Mouse (Mus musculus): ENCODE data around the gene Tmem81. TPM values are rescaled to one million over a fixed set of nuclear protein-coding genes. Genes with fewer than 3 reads are reported as not detected.

The Tmem81 gene
- total and polyA plus RNA-seq, 3 experiments: 0.95 to 16.4 (median 9.9) TPM

DNA sequence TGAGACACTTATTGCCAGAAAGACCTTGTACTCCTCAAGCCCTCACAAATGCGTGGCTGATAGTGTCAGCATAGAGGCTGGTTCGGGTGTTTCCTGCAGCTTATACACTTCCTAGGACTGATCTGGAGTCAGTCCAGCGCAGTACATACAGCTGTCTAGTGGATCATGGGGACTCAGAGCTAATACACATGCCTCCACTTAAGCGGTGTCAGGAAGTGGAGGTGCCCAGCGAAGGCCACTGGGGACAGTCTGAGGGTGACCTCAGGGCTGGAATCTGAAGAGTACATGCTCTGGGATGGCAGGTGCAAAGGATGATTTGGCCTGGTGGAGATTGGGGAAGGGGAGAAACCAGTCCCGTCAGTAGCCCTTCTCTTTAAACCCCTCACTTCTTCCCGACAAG lies 34.7 kb downstream of the Tmem81 start:
- Histone ChIP-seq H3K4me1 (ENCODE audit: insufficient read depth, low read depth, low read length) (no peaks in the 10 kb centered on the region), H3K4me3 (ENCODE audit: low read depth, low read length) (no peak overlapping the region), H3K9me3 (replicated peaks) (no peaks in the 10 kb centered on the region), H3K36me3 (replicated peaks) (no peaks in the 10 kb centered on the region), H3K27me3 (ENCODE audit: insufficient read depth, low read length) (peaks cover 66% of the 10 kb centered on the region)
- ATAC-seq (ENCODE audit: extremely low read depth, insufficient number of reproducible peaks, low FRiP score, poor library complexity, severe bottlenecking) (no peak), DNase-seq (ENCODE audit: low spot score) (no peak)
- TF ChIP-seq GATA1 (IDR thresholded peaks at IDR 0.05; ENCODE audit: borderline replicate concordance, low read length) (no peak), TAL1 (conservative IDR thresholded peaks at IDR 0.05; ENCODE audit: low read depth, low read length) (no peak), CTCF (IDR thresholded peaks at IDR 0.05; ENCODE audit: low read depth, low read length) (no peak), GATA2 (IDR thresholded peaks at IDR 0.05; ENCODE audit: borderline replicate concordance, low read depth, low read length) (no peak), POLR2AphosphoS5 (IDR thresholded peaks at IDR 0.05; ENCODE audit: insufficient replicate concordance, low read depth, low read length) (no peak)

DNA sequence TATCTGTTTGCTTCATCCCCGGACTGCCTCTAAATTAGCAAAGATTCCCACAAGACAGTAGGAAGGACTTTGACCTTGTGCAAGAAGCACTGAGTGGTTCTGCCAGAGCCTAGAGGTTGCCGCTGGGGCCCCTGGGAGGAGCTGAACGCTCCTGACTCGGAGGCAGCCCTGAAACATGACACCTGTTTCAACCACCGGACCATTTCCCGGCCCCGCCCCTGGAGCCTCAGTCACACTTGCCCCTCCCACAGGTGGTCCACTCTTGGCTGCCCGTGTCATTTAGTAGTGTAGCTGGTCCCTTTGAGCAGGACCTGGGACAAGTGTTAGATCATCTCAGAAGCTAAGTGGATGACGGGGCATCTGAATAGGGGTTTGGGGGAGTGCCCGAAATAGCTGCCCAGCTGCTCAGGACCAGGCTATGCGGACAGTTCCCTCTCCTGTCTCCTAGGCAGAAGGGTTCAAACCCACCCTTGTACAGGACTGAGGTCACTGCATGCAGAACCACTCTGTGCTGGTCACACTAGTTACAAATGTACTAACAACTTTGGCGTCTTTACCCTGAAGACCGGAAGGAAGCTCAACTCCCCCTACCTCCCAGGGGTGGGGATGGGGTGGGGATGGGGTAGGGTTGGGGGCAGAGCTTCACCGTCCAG lies 35.3 kb downstream of the Tmem81 start:
- no peak for TF ChIP-seq GATA1 (IDR thresholded peaks at IDR 0.05; ENCODE audit: borderline replicate concordance, low read length)
- no peak for TF ChIP-seq POLR2AphosphoS5 (IDR thresholded peaks at IDR 0.05; ENCODE audit: insufficient replicate concordance, low read depth, low read length)
- TF ChIP-seq CTCF (IDR thresholded peaks at IDR 0.05; ENCODE audit: low read depth, low read length): no peak
- no peak for TF ChIP-seq GATA2 (IDR thresholded peaks at IDR 0.05; ENCODE audit: borderline replicate concordance, low read depth, low read length)
- TF ChIP-seq TAL1 (conservative IDR thresholded peaks at IDR 0.05; ENCODE audit: low read depth, low read length): no peak
- Histone ChIP-seq H3K4me1 (ENCODE audit: insufficient read depth, low read depth, low read length) (no peaks in the 10 kb centered on the region), H3K4me3 (ENCODE audit: low read depth, low read length) (no peak overlapping the region), H3K9me3 (replicated peaks) (no peaks in the 10 kb centered on the region), H3K36me3 (replicated peaks) (no peaks in the 10 kb centered on the region), H3K27me3 (ENCODE audit: insufficient read depth, low read length) (peaks cover 67% of the 10 kb centered on the region)
- ATAC-seq (ENCODE audit: extremely low read depth, insufficient number of reproducible peaks, low FRiP score, poor library complexity, severe bottlenecking) (no peak), DNase-seq (ENCODE audit: low spot score) (no peak)

DNA sequence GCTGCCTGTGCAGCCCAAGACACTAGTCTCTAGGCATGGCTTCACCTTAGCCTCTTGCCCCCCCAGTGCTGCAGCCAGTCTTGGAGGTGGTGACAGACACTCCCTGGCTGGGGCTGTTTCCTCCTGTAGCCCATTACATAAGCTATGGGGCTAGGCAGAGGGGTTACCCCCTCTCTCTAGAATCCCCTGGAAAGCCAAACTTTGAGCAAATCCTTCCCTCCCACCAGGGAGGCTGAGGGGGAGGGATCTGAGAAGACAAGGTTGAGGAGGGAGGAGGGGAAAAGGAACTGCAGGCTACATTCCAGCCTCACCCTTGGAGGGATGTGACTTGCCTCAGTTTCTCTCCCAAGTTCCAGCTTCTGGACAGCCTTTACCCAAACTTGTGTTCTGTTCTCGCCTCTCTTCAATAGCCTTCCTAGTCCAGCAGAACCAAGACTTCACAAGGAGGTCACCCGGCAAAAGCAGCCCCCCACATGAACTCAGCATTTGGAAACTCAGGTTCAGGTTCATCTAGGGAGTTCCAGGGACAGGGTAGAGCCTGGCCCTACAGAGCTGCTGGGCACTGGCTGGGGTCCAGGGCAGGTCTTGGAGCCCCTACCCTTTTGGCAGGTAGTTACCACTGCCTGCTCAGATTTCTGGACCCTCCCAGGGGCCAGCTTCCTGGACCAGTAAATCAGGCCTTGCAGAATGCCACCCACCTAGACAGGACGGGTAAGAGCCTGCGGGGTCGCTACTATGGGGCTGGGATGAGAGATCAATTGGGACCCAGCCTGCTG lies 36.0 kb downstream of the Tmem81 start:
- ATAC-seq (ENCODE audit: extremely low read depth, insufficient number of reproducible peaks, low FRiP score, poor library complexity, severe bottlenecking) (no peak), DNase-seq (ENCODE audit: low spot score) (no peak)
- Histone ChIP-seq H3K4me1 (ENCODE audit: insufficient read depth, low read depth, low read length) (no peaks in the 10 kb centered on the region), H3K36me3 (replicated peaks) (no peaks in the 10 kb centered on the region), H3K9me3 (replicated peaks) (no peaks in the 10 kb centered on the region), H3K4me3 (ENCODE audit: low read depth, low read length) (no peak overlapping the region), H3K27me3 (ENCODE audit: insufficient read depth, low read length) (peaks cover 67% of the 10 kb centered on the region)
- no peak for TF ChIP-seq TAL1 (conservative IDR thresholded peaks at IDR 0.05; ENCODE audit: low read depth, low read length)
- TF ChIP-seq CTCF (IDR thresholded peaks at IDR 0.05; ENCODE audit: low read depth, low read length): no peak
- no peak for TF ChIP-seq POLR2AphosphoS5 (IDR thresholded peaks at IDR 0.05; ENCODE audit: insufficient replicate concordance, low read depth, low read length)
- no peak for TF ChIP-seq GATA2 (IDR thresholded peaks at IDR 0.05; ENCODE audit: borderline replicate concordance, low read depth, low read length)
- TF ChIP-seq GATA1 (IDR thresholded peaks at IDR 0.05; ENCODE audit: borderline replicate concordance, low read length): no peak

DNA sequence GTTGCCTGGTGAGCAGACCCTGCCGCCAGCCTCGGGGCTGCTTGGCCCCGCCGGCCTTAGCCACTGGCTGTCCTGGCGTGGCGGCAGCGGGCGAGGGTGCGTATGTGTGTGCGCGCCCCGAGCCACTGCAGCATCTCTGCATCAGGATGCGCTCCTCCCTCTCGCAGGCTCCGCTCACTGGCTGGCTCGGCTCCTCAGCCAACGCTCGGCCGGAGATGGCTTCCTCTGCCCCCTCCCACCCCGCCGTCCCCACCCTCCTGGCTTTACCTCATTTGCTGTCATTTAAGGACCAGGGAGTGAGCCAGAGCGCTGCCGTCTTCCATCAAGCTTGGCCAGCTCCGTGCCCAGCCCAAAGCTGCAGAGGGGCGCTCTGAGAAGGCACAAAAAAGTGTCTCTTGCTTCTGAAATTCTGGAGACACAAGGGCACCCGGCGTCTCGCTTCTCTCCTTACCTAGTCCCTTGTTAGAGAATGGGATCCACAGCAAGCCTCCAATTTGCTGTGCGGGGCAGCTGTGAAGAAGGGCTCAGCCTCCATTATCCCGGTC lies 36.8 kb downstream of the Tmem81 start, which contains the start of gene Cntn2:
Gene Cntn2 (minus strand): TSS at position 495 of the 545 bp plus-strand sequence.
- Histone ChIP-seq H3K36me3 (replicated peaks) (no peaks in the 10 kb centered on the region), H3K9me3 (replicated peaks) (no peaks in the 10 kb centered on the region), H3K27me3 (ENCODE audit: insufficient read depth, low read length) (peaks cover 64% of the 10 kb centered on the region), H3K4me3 (ENCODE audit: low read depth, low read length) (no peak within 1 kb of the TSS), H3K4me1 (ENCODE audit: insufficient read depth, low read depth, low read length) (no peaks in the 10 kb centered on the region)
- DNase-seq (ENCODE audit: low spot score): no peak
- ATAC-seq (ENCODE audit: extremely low read depth, insufficient number of reproducible peaks, low FRiP score, poor library complexity, severe bottlenecking): no peak
- TF ChIP-seq TAL1 (conservative IDR thresholded peaks at IDR 0.05; ENCODE audit: low read depth, low read length): no peak
- TF ChIP-seq GATA1 (IDR thresholded peaks at IDR 0.05; ENCODE audit: borderline replicate concordance, low read length): no peak
- TF ChIP-seq POLR2AphosphoS5 (IDR thresholded peaks at IDR 0.05; ENCODE audit: insufficient replicate concordance, low read depth, low read length): no peak
- TF ChIP-seq GATA2 (IDR thresholded peaks at IDR 0.05; ENCODE audit: borderline replicate concordance, low read depth, low read length): no peak
- no peak for TF ChIP-seq CTCF (IDR thresholded peaks at IDR 0.05; ENCODE audit: low read depth, low read length)

DNA sequence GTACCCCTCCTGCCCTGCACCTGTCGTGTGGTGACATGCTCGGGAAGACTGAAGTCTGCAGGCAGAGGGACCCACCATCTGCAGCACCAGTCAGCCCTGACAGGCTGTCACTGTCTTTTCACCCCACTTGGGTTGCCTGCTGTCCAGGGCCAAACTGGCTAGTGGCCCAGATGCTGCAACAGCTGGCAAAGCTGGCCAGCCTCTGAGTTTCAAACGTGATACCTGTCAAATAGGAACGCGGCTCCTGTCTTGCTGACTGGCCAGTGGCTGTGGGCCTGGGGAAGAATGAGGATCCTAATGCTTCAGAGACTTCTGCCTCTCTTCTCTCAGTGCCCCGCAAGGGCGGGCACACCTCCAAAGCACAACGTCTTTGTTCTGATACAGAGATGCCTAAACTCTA lies 37.8 kb downstream of the Tmem81 start:
- peaks cover 66% of the 10 kb centered on the region for H3K27me3 ChIP-seq (ENCODE audit: insufficient read depth, low read length)
- H3K4me3 ChIP-seq (ENCODE audit: low read depth, low read length): no peak overlapping the region
- H3K36me3 ChIP-seq (replicated peaks): no peaks in the 10 kb centered on the region
- DNase-seq (ENCODE audit: low spot score) (no peak), ATAC-seq (ENCODE audit: extremely low read depth, insufficient number of reproducible peaks, low FRiP score, poor library complexity, severe bottlenecking) (no peak)
- TF ChIP-seq GATA1 (IDR thresholded peaks at IDR 0.05; ENCODE audit: borderline replicate concordance, low read length) (no peak), GATA2 (IDR thresholded peaks at IDR 0.05; ENCODE audit: borderline replicate concordance, low read depth, low read length) (no peak), CTCF (IDR thresholded peaks at IDR 0.05; ENCODE audit: low read depth, low read length) (no peak), TAL1 (conservative IDR thresholded peaks at IDR 0.05; ENCODE audit: low read depth, low read length) (no peak), POLR2AphosphoS5 (IDR thresholded peaks at IDR 0.05; ENCODE audit: insufficient replicate concordance, low read depth, low read length) (no peak)
- H3K4me1 ChIP-seq (ENCODE audit: insufficient read depth, low read depth, low read length): no peaks in the 10 kb centered on the region
- H3K9me3 ChIP-seq (replicated peaks): no peaks in the 10 kb centered on the region
